Mouse (Mus musculus) urinary bladder, postnatal 4 days (tissue): ENCODE measurements at regions not wholly inside any gene's neighbourhood (a gene's known extent, or its start where the extent isn't known, plus 50 kb on each side); places are given as distances from the start of the nearest gene placed in this dataset.

Source experiments
- DNase-seq, 2 experiments: peaks; one replicate each; pipeline ENCODE4 v3.0.0; 2021 to 2022; ENCODE audit warnings: low spot score in 2 of 2

DNA sequence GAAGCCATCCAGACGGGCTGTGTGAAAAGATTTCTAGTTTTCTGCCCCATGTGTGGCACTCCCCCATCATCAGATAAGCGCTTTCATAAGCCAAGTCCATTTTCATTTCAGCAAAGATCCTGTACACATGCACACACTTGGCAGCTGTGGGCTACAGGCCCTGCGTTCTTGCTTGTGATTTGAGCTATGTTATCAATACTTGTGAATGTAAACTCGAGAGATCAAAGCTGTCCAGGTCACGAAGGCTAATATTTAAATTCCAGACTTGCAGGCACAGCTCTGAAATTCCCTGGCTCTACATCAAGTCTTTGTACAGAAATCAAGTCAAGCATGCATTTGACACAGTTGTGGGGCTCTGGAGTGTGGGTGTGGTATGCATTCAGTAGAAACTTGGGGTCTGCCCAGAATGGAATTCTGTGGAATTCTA, 248.8 kb upstream of the Fggy start:
- no peak for DNase-seq

DNA sequence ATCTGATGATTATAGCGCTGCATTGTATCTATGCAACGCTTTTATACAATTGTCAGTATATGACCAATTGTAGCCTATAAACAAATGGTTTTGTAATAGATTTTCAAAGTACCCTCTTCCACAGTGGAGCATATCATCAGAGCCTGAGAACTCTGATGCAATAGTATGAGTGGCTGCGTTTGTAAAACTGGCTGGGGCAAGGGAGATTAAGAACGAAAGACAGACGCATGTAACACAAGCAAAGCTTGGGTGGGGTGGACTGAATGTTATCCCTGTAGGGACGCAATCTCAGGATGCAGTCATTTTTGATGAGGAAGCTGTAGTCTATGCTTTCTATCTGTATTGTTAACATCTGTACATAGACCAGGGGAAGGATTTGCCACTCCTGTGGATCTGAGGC, 246.9 kb upstream of the Fggy start:
- no peak for DNase-seq

DNA sequence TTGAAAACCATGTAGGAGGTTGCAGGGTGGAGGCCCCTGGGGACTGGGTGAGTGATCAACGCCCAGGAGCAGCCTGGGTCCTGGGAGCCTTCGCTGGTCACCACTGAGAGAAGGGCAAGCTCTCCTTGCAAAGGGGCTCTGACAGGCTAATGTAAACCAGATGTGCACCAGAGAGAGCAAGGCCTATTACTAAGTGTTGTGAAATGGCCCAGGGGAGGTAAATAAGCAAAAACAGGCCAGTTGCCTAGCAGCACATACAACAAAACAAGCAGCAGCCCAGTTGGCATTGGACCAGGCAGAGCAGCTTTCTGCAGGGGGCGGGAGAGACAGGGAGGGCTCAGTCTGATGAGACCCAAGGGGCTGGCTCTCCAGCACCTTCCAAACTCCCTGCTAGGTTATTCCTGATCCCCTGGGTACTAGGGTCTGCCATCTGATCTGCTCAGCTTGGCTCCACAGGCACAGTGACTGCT, 239.5 kb upstream of the Fggy start:
- peak; percentile 74 to 84 for DNase-seq

DNA sequence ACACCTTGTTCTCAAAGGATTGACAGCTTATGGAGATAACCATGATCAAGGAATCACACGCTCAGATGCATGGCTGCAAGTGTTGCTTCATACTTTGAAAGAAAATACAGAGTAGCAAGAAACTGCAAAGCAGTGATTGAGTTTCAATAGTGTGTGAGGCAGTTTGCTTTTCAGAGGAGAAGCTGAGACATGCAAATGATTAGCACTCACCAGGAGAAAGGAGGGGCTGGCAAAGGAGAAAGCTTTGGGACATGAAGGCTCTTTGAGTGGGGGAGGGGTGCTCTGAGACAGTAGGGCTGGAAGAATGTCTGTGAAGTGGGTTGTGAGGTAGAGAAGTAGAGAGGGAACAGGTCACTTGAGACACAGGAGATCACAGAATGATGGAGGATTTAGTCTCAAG, 238.7 kb upstream of the Fggy start:
- DNase-seq: no peak

DNA sequence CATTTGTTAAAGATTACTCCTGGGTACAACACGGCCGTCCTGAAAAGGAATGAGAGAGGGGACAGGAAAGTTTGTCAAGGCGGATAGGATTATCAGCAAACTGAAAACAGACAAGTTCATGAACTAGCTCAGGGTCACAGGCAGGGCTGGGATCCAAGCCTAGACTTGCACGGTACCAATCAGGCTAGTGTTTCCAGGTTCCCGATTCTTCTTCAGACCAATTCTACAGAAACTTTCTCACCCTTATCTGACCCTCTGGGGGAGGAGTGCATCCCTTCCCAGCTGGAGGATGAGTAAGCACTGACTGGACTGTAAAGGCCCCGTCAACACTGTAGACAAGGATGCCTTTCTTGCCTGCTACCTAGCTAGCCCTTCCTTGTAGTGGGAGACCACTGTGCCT, 238.3 kb upstream of the Fggy start:
- DNase-seq: no peak

DNA sequence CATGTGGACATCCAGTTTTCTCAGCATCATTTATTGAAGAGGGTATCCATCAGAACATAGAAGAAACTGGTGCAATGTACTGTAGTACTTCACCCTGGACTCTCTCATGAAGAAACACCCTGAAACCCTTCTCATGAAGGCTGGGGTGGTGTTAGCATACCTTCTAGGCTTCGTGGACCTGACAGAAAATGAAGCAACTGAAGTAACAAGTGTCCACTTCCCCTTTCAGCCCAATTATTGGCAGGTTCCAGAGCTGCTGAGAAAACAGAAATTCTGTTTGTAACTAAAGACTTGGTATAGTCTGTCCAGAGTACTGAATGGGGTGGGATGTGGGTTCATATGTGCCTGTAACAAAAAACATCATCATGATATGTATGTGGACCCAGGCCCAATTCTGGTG, 231.4 kb upstream of the Fggy start:
- DNase-seq: no peak

DNA sequence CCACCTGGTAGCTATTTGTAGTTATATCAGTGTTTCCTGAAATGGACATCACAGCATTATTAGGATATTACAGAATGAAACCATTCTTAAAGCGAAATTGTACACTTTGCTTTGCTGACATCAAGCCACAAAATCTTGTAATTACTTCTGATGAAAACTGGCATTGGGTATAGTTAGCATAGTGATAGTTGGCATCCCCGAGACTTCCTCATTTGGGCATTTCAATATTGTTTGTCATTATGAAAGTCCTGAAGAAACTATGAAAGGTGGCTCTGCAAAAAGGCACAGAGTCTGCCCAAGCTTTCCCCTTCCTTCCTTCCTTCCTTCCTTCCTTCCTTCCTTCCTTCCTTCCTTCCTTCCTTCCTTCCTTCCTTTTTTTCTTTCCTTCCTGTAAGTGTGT, 217.5 kb upstream of the Fggy start:
- DNase-seq: no peak

DNA sequence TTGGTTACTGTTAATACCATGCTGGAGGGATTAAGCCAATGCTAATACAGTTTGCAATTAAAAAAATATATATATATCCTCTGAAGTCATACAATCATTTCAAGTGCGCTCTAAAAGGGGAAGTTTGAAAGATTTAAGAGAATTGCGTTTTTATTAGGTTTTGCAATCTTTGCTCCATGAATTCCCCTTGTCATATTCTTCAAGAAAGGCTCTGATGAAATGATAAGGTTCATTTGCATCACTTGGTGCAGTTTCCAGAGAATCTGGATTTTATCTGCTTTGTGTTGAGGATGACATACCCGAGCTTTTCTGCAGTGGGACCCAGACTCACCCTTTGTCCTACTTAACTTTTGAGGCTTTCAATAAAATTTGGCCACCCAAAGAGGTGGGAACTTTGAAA, 216.4 kb upstream of the Fggy start:
- DNase-seq: no peak

DNA sequence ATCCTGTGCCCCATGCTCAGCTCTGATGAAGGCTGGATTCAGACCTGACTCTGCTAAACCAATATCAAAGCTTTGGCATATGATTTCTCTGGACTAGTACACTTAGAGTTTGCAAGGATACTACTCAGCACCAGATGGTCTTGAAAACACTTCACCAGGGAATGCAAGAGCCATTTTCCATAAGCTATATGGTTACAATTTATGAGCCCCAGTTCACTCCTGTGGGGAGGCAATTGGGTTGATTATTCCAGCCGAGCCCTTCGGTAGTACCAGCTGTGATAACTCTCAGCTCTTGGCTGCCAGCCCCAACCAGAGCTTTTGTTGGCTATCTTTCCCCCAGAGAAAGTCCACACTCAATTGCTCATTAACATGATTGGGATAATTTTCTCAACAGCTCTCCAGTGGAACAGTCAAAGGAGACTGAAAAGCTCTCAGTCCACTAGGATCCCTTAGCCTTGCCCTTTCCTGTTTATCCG, 210.5 kb upstream of the Fggy start:
- peak in 1 of 2 experiments; percentile 22 for DNase-seq

DNA sequence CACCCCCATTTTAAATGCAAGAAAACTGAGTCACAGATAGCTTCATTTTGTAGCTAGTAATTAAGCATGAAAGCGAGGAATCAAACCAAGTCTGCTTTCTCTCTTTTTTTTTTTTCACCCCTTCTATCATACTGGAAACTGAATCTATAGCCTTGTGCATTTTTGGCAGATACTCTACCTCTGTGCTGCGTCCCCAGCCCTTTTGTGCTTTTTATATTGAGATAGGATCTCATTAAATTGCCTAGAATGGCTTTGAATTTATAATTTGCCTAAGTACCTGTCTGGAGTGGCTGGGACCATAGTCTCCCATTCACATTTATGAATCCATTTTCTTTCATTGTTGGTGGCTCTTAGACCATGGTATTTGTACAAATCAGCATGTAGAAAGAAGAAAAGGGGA, 209.9 kb upstream of the Fggy start:
- no peak for DNase-seq

DNA sequence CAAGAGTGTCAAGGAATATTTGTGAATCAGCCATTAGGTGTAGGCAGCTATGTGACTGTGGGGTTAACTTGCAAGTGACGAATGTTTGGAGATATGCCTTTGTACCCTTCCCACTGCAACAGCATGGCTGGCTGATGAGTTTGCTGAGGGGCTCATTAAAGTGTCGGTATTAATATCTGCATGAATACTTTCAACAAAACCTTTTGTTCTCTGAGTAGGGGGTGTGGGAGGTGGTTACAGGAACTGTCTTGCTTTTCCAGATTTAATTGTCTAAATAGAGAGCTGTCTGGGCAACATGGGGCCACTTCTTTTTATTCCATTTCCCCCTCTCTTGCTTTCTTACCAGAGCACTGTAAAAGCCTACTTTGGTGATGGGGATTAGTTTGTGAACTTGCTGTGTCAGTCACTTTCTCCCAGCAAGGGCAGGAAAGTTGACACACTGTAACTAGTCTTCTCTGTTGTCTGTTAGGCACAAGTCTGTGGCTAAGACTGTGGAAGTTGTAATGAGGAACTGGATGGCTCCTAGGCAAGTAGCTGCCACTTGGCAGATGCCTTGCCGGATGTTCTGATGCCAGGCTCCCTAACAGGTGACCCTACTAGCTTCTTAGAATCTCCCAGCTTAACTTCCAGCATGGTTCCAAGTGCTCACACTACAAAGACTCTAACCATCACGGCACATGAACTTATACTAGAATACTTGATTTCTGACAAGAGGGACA, 208.7 kb upstream of the Fggy start:
- no peak for DNase-seq

DNA sequence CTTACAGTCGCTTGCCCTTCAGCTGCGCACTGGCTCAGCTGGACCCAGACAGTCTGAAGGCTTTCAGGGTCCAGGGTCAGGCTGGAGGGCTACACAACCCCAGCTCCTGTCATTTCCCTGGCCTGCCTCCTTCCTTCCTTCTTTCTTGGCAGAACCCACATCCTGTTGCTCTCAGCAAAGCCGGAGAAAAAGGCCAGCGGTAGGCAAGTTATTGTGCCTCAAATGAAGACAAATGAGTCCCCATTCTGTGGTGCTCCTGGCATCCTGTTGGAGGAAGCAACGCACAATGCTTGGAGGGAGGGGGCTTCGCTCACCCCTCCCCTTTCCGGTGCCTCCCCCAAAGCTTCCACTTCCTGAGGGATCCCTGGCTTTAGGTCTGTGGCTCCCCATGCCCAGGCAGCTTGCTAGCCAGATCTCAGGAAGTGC, 203.4 kb upstream of the Fggy start:
- DNase-seq: peak in 1 of 2 experiments; percentile 21

DNA sequence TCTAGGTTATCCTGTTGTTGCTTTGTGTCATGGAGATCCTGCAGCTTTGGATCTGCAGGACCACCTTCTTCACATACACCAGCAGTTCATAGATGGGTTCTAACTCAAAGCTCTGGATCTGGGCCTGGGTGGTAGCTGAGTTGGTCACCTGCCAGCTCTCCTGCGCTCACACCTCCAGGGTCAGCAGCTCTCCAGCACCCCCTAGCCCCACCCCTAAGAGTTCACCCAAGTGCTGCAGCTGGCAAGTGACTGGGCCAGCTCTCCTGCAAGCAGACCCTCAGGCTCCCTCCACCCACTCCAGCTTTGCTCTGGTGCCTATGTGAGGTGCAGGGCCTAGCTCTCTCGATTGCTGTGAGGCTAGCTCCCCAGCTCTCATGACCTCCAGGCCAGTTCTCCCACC, 198.6 kb upstream of the Fggy start:
- no peak for DNase-seq

DNA sequence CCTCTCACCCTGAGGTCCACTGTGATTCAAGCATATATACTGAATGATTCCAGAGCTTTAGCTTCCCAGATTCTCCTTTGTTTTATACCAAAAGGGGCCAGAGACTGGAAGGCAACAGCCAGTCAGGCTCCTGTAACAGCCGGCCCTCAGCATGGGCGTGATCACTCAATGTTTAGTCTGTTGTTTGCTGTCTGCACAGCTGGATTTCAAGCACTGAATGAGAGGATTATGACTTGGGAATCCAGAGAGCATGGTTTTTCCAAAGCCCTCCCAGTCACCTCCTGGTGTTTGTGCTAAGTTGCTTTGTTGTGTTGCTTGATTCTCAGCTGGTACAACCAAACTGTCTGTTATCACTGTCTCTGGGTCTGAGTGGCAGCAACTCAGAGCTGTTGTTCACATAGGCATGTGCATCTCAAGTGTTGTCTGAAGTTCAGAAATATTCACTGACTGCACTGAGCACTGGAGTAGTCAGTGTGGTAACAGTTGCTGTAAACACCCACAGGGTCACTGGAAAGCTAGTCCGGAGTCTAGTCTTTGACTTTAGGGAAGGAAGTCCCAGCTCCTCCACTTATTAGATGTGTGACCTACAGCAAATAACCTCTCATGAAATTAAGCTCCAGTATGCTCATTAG, 196.9 kb upstream of the Fggy start:
- DNase-seq: no peak

DNA sequence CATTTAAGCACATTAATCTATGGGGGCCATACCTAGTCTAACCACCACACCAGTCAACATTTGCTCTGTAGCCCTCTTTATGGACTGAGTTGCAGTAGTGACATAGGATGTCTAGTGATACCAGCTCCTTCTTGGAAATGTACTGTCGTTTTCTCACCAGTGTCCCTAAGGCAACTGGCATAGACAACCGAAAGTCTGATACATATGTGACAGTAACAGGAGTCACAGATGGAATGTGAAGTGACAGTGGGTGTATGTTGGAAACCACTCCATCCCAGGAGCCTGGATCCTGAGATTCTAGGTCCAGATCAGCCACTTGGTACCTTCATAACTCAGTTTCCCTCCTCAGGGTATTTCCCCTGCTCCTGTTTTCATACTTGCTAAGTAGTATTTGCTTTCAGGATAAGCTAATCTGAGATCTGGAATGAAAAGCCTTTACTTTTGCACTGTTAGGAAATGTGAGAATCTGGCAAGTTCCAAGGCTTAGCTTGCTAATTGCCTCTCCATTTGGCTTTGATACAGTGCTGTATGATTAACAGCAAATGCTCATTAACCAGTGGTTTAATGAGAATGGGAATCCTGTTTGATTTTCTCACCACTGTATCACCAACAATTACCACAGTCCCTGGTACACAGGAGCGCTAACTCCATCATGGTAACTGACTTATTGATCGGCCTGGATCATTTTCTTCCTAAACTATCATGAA, 192.8 kb upstream of the Fggy start:
- no peak for DNase-seq

DNA sequence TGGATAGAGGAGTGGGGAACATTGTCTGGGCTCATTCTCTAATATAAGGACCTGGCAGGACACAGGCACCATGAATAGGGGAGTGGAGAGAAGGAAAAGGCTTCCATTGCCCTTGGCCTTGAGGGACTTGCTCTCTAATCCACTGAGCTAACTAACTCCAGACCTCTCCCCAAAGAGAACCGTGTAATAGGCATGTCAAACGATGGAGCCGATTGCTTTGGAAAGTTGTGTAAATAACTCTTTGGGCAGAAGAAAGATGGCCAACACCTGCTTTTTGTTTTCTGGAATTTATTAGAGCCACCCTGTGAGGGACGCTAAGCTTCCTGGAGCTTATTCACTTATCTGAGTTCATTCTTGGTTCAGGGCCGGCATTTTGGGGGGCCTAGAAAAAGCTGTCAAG, 180.9 kb upstream of the Fggy start:
- no peak for DNase-seq

DNA sequence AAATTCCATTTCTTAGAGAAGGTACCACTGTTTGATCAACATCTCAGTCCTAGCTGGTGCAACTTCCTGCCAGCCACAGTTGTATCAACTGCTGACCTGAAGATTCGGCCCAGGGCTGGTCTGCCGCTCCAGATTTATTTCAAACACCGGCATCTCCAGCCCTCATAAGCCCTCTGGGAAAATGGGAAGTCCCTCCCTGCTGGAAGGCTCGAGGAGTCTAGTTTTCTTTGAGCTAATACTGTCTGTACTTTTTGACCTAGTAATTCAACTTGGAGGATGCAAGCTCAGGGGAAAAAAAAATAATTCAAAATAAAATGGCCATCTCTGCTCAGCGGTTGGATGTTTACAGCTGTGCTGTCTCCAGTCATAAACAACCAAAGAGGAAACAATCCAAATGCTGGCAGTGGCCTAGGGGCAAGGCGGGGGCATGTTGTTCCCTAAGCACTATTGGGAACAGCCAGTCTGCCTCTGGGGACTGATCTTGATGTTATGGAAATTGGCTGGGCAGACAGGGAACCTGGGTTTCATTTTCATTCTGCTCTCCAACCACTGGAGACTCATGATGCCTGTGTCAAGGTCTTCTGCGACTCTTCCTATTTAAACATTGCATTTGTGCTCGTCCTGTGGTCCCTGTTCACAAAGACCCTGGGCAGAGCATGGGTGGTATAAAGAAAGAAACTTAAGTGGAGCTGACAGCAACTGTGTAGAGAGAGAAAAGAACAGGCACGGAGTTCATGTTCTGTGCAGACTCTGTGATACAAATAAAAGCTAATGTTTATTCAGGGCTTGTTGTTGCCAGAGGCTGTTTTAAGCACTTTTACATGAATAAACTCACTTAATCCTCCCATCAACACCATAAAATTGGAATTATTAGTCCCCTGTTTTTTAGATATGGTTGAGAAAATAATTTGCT, 179.8 kb upstream of the Fggy start:
- DNase-seq: no peak

DNA sequence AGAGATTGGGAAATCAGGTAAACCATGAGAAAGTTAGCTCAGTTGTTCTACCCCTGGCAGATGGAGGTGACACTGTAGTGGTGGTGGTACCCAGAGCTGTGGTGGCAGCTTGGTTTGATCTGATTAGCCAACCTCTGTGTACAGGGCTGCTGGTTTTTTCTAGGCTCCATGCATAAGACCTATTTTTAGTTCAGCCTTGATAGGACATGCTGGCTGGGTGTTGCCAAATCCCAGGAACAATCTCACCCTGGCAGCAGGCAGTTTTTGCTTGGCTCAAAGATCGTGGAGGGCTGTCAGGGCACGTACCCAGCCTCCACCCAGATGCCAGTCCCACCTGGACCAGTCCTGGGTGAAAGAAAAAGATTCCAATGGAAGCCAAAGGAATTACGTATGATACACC, 178.7 kb upstream of the Fggy start:
- DNase-seq: no peak

DNA sequence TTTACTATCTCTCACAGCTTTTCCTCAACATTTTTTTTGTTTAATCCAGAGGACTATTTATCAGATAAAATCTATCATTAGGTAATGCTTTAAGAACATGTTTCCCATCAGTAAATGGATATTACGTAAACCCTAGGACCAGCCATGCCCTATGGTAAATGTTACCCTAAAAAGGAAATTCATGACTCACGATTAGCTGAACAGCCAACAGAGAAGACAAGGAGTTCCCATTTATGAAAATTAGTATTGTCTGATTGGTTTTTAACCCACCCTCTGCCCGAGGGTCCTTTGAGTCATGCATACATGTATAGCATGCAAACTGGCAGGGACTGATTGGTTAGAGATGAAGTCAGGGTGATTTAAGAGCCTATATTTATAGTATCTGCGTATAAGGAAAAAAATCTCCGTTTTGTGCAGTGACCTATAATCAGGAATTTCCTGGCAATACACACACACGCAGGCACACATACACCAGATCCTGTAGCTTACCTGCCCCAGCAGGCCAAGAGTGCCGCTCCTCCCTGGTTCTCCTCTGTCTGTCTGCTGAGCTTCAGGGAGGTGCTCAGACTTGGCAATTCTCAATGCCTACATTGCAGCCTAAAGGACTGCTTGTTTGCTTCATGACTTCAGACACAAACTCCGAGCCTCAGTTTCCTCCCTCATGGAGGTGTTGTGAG, 174.0 kb upstream of the Fggy start:
- DNase-seq: no peak

DNA sequence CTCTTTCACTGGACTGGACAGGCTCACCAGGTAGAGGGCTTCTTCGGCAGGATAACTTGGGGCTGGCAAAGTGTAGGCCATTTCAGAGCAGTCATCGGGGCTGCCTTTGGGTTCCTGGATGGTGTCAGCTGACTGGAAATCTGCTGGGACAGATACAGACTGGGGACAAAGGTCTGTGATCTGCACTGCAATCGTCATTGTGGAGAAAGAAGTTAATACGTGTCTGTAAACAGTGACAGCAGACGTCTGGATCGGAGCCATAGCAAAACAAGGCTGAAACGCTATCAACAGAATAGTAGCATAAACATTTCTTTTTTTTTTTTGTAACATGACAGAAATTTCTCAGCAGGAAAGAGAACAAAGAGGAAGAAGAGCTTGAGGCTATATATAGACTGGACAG, 171.8 kb upstream of the Fggy start:
- DNase-seq: no peak

DNA sequence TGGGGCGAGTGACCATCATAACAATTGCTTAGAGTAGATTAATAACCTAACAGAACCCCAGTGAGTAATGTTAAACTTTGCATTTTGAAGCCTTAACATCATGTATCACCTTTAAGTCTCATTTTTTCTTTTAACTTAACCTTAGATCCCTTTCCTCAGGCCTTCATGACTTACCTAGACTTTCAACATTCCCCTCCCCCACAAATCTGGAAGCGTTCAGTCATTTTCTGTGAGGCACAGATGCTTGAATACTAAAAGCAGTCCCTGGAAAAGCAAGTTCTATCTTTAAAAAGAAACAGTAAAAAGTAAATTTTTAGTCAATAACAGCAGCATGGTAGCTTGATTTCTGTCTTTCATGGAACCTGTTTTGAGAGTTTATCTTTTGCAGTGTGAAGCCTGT, 171.3 kb upstream of the Fggy start:
- no peak for DNase-seq
